Mouse (Mus musculus): Measurements from ENCODE around the gene Tbc1d22b.
"Not testable (repeated sequence)": the region's sequence is repeated elsewhere in the genome, so short reads cannot be mapped to it uniquely, and the experiment has no call there.

Tbc1d22b gene

DNA sequence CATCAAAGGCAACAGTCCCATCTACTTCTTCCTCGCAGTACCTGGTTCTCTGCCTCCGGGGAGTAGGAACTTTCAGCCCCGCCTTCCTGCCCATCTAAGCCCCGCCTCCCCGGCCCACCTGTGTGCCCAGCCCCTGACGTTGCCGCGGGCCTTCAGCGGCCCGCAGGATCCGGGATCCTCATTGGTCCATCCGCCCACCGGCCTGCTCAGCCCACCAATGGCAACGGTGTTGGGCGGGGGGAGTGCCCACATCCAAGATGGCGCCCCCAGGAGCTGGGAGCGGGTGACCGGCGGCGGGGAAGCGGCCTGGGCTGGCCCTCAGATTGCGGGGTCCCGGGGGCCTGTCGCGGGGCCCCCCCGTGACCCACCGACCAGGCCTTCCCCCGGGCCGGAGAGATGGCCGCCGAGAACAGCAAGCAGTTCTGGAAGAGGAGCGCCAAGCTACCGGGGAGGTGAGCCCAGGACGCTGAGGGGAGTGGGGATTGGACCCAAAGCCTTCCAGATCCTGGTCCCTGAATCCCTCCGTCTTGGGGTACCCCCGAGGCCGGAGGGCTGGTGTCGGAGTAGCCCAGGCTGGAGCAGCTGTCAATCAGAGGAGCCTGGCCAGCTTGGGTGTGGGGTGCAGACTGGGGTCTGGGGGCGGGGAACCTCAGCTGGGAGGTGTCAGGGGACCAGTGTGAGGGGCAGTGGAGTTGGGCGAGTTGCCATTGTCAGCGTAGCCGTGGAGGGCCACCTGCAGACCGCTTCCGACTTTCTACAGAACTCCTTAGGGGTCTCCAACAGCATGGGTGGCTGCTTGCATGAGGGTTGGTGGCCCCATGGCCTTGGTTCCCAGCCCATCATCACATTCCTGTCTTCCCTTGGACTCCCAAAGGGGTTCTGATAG is at the start of gene Tbc1d22b, which contains the start of gene Gm17657:
Tbc1d22b (plus strand) TSS at position 243 of the 886 bp plus-strand sequence.
Gm17657 (minus strand) TSS at position 96 of the 886 bp plus-strand sequence.
- peak; percentile 94 to 96 for DNase-seq (ENCODE audit: low spot score in 2 of 2)

DNA sequence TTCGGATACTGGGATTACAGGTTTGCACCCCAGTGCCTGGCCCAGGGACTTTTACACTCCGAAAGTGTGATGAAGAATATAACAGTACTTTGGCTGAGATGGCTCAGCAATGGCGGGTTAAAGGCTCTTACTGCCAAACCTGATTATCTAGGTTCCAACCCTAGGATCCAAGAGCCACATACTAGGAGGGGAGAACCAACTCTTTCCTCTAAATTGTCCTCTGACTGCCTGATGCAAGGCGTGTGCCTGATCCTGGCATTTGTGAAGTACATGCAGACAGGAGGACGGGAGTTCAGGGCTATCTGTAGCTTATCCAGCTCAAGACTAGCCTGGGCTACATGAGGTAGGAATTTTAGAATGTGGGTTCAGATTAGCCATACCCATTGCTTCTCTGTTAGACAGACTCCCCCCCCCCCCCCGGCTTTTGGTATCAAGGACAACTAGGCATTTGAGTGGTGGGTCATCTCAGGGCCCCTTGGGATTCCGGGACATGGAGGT is 49.3 kb upstream of the Tbc1d22b start:
- no peak for DNase-seq (ENCODE audit: low spot score in 2 of 2)

DNA sequence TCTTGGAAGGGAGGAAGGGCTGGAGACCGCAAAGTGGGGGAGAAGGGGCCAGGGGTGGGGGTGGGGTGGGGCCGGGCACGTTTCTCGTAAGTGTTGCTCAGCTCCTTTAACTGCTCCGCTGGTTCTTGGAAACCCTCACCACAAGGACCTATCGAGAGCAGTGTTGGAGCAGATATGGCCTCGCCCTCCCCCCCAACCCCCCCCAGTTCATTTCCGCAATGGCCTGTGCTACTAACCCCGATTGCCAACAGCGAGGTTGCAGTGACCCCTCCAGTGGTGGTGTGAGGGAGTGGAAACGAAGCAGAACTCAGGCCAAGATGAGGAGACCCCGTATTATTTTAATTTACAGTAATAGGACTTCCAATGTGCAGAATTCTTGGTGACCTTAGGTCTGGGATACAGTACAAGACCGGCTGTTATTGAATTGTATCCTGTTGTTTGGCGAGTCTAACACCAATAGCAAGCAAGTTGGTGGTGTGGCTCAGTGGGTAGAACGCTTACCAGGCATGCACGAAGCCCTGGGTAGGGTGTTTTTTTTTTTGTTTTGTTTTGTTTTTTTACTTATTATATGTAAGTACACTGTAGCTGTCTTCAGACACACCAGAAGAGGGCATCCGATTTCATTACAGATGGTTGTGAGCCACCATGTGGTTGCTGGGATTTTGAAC is 48.6 kb upstream of the Tbc1d22b start:
- DNase-seq (ENCODE audit: low spot score in 2 of 2): no peak

DNA sequence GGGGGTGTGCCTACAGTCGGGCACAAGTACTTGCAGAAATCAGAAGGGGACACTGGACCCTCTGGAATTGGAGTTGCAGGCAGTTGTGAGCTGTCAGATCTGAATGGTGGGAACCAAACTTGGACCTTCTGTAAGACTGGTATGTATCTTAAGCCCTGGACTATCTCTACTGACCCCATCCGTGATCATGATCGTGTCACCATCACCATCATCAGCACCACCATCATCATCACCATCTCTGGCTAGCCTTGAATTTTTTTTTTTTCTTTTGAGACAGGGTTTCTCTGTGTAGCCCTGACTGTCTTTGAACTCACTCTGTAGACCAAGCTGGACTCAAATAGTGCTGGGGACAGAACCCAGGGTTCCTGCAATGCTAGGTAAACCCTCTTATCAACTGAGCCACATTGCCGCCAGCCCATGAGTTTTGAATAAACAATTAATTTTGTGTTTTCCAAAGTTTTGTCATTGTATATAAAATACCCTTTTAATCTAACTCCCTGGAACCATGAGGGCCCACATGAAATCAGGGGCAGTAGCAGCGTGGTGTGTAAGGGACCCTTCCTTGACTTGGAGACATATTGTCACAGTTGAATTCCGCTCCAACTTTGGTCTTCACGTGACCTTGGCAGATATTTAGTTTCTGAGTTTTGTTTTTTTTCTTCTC is 47.4 kb upstream of the Tbc1d22b start:
- DNase-seq (ENCODE audit: low spot score in 2 of 2): no peak

DNA sequence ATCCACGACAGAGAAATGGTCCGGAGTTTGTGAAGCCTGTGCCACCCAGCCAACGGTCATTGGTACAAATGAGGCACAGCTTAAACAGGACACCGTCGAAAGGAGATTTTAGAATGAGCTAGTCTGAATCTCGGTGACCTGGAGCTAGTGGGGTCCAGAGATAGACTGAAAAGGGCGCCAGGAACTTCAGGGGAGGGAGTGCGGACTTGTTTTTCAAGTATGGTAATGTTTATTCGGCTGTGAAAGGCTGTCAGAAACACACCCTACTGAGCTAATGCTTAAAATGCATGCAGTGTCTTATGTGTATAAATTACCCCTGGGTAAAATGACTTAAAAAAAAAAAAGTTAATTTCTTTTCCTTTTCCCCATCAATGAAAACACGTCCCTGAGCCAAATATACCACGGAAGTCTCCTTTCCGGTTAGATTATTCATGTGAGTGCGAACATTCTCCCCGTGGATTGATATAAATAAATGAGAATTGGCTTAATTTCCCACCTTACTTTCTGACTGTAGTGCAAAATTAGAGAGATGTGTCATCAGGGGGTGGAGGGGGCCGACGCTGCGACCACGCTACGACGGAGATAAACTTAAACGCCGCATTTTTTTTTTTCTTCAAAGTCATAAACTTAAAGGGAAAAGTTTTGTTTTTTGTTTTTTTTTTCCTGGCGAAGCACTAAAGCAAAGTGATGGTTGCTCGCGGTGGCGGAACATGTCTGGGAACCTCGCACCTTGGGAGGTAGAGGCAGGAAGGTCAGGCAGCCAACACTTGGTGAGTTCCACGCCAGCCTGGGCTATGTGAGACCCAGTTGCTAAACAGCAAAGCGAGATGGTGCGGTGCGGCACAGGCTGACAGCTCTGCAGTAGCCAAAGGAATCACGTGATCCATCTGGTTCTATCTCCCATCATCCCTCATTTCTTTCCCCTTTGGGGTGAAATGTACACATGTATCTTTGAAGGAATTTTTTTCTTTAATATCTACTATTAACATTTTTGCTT is 46.6 kb upstream of the Tbc1d22b start:
- no peak for DNase-seq (ENCODE audit: low spot score in 2 of 2)

DNA sequence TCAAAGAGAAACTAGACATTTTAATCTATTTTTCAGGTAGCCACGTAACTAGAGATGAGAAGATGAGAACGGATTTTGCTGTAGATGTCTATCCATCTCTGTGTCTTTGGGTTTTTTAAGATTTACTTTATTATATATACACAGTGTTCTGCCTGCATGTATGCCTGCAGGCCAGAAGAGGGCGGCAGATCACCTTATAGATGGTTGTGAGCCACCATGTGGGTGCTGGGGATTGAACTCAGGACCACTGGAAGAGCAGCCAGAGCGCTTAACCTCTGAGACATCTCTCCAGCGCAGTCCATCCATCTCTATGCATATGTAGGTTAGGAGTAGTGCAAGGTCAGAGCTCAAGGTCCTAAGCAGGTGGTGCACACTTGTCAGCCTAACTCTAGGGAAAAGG is 45.9 kb upstream of the Tbc1d22b start:
- no peak for DNase-seq (ENCODE audit: low spot score in 2 of 2)

DNA sequence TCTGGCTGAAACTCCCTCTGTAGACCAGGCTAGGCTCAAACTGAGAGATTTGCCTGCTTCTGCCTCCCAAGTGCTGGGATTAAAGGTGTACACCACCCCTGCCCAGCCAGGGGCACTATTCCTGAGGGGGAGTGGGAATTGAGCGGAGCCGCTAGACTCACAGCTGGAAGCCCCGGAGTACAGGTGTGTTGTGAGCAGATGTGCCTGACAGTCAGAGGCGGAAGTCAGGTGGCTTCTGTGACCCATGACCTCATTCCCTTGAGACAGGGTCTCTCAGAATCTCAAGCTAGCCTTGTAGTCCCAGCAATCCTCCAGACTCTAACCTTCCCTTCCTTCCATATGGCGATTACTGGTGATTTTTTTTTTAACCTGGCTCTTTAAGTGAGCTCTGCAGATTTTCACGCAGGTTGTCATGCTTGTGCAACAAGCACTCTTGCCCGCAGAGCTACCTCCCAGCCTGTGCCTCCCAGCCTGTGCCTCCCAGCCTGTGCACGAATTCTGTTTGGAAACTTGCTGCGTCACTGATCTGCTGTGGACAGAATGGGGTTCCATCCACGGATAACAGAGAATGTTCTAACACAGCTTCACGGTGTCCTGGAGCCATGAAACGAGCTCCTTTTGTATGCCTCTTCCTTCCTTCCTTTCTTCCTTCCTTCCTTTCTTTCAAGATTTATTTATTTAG is 40.5 kb upstream of the Tbc1d22b start:
- DNase-seq (ENCODE audit: low spot score in 2 of 2): no peak

GRCm38 (mm10) chr17:29510691-29511090 is 38.9 kb upstream of the Tbc1d22b start:
- DNase-seq (ENCODE audit: low spot score in 2 of 2): no peak

DNA sequence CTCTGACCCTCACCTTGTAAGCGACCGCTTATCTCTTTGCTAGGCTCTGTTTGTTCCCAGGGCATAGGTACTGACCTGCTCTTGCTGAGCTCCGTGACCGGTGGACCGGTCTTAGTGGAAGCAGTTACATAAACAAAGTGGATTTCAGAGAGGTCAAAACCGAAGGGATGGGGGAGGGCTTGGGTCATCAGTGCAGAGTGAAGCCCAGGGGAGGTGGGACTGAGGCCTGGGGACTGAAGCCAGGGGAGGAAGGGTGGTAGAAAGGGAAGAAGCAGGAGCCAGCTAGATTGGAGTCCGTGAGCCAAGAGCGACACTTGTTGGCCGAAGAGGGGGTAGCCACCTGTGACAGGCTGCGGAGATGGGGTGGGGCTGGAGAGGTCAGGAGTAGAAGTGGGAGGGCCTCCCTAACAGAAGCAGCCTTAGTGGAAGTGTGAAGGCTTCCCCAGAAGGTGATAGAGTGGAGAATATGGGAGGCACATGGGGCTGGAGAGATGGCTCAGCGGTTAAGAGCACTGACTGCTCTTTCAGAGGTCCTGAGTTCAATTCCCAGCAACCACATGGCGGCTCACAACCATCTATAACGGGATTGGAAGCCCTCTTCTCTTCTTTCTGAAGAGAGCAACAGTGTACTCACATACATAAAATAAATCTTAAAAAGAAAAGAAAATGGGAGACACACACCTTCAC is 36.4 kb upstream of the Tbc1d22b start:
- no peak for DNase-seq (ENCODE audit: low spot score in 2 of 2)

GRCm38 (mm10) chr17:29514435-29514834 is 35.1 kb upstream of the Tbc1d22b start:
- DNase-seq (ENCODE audit: low spot score in 2 of 2): peak; percentile 60 to 64

DNA sequence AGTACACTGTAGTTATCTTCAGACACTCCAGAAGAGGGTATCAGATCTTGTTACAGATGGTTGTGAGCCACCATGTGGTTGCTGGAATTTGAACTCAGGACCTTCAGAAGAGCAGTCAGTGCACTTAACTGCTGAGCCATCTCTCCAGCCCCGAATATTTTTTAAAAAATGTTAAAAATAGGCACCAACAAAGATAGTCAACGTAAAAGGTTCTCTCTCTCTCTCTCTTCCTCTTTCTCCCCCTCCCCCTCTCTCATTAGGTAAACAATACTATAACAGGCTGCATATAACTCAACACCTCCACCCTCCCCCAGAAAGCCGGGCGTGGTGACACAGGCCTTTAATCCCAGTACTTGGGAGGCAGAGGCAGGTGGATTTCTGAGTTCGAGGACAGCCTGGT is 30.9 kb upstream of the Tbc1d22b start:
- not testable (repeated sequence) for DNase-seq (ENCODE audit: low spot score in 2 of 2)

- no peak for DNase-seq (ENCODE audit: low spot score in 2 of 2)
These were observed 29.9 kb upstream of the Tbc1d22b start for GRCm38 (mm10) chr17:29519731-29520130.

GRCm38 (mm10) chr17:29525613-29526012 is 24.0 kb upstream of the Tbc1d22b start:
- no peak for DNase-seq (ENCODE audit: low spot score in 2 of 2)

GRCm38 (mm10) chr17:29528568-29529187 is 20.9 kb upstream of the Tbc1d22b start:
- DNase-seq (ENCODE audit: low spot score in 2 of 2): no peak

DNA sequence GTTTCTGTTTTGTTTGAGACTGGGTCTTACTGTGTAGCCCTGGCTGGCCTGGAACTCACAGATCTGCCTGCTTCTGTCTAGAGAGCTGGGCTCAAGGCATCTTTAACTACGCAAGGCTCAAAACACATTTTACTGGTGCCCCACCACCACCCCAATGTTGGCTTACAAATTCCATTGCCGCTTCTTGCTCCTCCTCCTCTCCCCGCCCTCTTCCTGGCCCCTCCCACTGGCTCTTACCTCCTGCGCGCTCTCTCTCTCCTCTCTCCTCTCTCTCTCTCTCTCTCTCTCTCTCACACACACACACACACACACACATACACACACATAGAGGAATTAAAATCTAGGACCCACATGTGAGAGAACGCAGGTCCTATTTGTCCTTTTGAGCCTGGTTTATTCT is 19.1 kb upstream of the Tbc1d22b start:
- DNase-seq (ENCODE audit: low spot score in 2 of 2): no peak

GRCm38 (mm10) chr17:29531278-29531677 is 18.3 kb upstream of the Tbc1d22b start:
- DNase-seq (ENCODE audit: low spot score in 2 of 2): no peak

DNA sequence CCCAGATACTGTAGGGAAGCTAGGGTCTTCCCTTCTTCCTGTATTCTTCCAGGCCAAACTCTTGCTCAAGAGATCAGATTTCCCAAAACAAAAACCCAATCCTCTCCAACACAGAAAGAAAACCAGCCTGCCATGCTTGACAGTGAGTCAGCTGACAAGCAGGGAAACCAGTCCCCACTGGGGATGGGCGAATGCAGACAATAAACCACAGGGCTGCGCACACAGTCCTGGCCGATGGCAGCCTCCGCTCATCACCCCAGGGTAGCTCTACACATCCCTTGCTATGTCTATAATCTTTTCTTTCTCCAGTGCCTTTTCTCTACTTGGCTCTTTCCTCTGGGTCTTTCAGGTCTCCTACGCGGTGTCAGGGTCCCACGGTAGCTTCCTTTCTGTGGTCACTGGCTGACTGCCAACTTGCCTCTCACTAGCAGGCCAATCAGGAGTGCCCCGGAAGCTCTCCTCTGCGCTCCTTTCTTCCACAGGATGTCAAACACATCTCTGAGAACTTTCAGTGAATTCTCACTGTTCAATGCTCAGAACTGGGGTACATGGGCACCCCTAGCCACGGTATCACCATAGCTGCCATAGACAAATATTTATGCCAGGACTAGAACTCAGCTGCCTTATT is 17.7 kb upstream of the Tbc1d22b start:
- no peak for DNase-seq (ENCODE audit: low spot score in 2 of 2)

DNA sequence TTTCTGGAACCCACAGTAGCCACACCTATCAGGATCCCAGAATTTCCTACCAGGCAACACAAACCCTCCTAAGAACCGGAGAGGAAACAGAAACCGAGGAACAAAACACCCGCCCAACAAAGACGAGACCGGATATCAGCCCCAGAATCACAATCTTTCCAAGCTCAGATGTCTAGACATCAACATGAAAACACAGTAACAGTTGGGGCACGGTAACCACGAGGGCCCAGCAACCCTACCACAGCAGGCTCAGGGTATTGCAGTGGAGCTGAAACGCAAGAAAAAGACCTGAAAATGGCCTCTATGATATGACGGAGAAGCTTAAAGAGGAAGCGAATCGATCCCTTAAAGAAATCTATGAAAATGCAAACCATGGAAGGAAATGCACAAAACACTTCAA is 15.7 kb upstream of the Tbc1d22b start:
- DNase-seq (ENCODE audit: low spot score in 2 of 2): no peak

DNA sequence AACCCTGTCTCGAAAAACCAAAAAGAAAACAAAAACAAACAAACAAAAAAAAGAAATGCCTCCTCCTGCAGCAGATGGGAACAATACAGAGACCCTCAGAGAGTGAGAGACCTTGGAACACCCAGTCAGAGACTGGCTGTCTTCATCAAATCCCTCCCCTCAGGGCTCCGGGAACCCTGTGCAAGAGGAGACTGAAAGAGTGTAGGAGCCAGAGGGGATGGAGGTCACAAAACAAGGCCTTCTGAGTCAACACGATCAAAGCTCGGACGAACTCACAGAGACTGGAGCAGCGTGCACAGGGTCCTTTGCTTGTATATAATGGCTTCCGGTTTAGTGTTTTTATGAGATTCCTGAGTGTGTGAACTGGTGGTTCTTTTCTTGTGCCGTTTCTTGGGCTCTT is 9.2 kb upstream of the Tbc1d22b start:
- DNase-seq (ENCODE audit: low spot score in 2 of 2): no peak

Measured in right cerebral cortex, postnatal 36 days (tissue).